Mouse (Mus musculus): ENCODE measurements at regions not wholly inside any gene's neighbourhood (a gene's known extent, or its start where the extent isn't known, plus 50 kb on each side); places are given as distances from the start of the nearest gene placed in this dataset.

- DNase-seq: no peak
Observed at GRCm38 (mm10) chr2:64706646-64707177, 318.1 kb downstream of the Grb14 start.

- DNase-seq: no peak
Observed at GRCm38 (mm10) chr2:64695974-64696373, 328.8 kb downstream of the Grb14 start.

GRCm38 (mm10) chr2:64691444-64691843 is 333.3 kb downstream of the Grb14 start:
- no peak for DNase-seq

GRCm38 (mm10) chr2:64690996-64691395 is 333.8 kb downstream of the Grb14 start:
- DNase-seq: no peak

- no peak for DNase-seq
Observed at GRCm38 (mm10) chr2:64686781-64687180, 338.0 kb downstream of the Grb14 start.

- no peak for DNase-seq
Observed at GRCm38 (mm10) chr2:64649614-64650013, 375.2 kb downstream of the Grb14 start.

GRCm38 (mm10) chr2:64616931-64617330 is 407.9 kb downstream of the Grb14 start:
- DNase-seq: no peak

GRCm38 (mm10) chr2:64606864-64607263 is 417.9 kb downstream of the Grb14 start:
- no peak for DNase-seq

- DNase-seq: no peak
Observed at GRCm38 (mm10) chr2:64582258-64582657, 442.5 kb downstream of the Grb14 start.

GRCm38 (mm10) chr2:64536032-64536431 is 438.2 kb upstream of the Fign start:
- no peak for DNase-seq

GRCm38 (mm10) chr2:64535351-64535851 is 437.6 kb upstream of the Fign start:
- no peak for DNase-seq

- DNase-seq: no peak
Observed at GRCm38 (mm10) chr2:64534869-64535268, 437.0 kb upstream of the Fign start.

GRCm38 (mm10) chr2:64534344-64534743 is 436.5 kb upstream of the Fign start:
- DNase-seq: no peak

GRCm38 (mm10) chr2:64522722-64523121 is 424.9 kb upstream of the Fign start:
- DNase-seq: no peak

- no peak for DNase-seq
Observed at GRCm38 (mm10) chr2:64522233-64522632, 424.4 kb upstream of the Fign start.

GRCm38 (mm10) chr2:64495725-64496124 is 397.9 kb upstream of the Fign start:
- no peak for DNase-seq

- no peak for DNase-seq
Observed at GRCm38 (mm10) chr2:64466412-64466970, 368.7 kb upstream of the Fign start.

- DNase-seq: no peak
Observed at GRCm38 (mm10) chr2:64462466-64463114, 364.8 kb upstream of the Fign start.

GRCm38 (mm10) chr2:64462041-64462440 is 364.2 kb upstream of the Fign start:
- DNase-seq: no peak

GRCm38 (mm10) chr2:64461636-64462035 is 363.8 kb upstream of the Fign start:
- DNase-seq: no peak

- DNase-seq: peak; percentile 12
Observed at GRCm38 (mm10) chr2:64458171-64458570, 360.3 kb upstream of the Fign start.

- no peak for DNase-seq
Observed at GRCm38 (mm10) chr2:64452690-64453089, 354.9 kb upstream of the Fign start.

GRCm38 (mm10) chr2:64451614-64452317 is 353.9 kb upstream of the Fign start:
- DNase-seq: no peak

Measured in adrenal gland, adult 2 months (tissue).